Mouse (Mus musculus): ENCODE data around the gene Dynlt1f. TPM values are rescaled to one million over a fixed set of nuclear protein-coding genes. Genes with fewer than 3 reads are reported as not detected.
A peak's percentile ranks its signal among the peaks of the same experiment; 100 is the strongest.
"Not testable (repeated sequence)": the region's sequence is repeated elsewhere in the genome, so short reads cannot be mapped to it uniquely, and the experiment has no call there.

Gene Dynlt1f
- polyA plus RNA-seq, 1 experiment, result 24.6 TPM

DNA sequence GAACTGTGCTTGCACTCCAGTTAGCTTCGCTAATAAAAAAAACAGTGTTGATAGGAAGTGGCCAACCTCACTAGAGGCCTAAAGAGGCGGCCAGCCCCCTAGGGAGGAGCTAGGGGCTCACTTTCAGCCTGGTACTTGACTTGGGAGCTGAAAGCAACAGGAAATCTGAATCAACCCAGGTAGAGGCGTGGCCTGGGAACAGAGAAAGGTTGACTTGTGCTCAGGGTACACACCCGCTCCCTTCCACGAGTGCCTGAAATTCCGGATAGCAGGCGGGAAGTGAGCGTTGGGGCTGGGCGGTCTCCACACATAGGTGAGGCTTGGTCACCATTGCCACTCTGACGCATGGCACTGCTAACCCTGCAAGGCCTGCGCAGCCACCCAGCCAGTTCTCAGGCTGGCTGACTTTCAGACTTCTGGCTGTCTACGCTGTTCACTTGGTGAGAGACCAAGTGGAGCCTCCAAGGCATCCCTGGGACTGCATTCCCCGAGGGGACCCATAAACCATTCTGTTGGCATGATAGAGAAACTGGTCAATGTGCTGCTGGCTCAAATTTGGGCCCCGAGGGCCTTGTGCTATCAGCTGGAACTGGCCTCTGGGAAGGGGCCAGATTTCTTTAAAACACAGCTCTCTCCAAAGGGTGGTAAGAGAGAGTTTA, 14.8 kb downstream of the Dynlt1f start:
- not testable (repeated sequence) for H3K27me3 ChIP-seq (ENCODE audit: control insufficient read depth, insufficient read depth, low read length); H3K4me3 ChIP-seq (replicated peaks; ENCODE audit: insufficient read depth, low read depth, low read length); H3K27ac ChIP-seq (ENCODE audit: insufficient read depth, low read length); H3K4me1 ChIP-seq (ENCODE audit: control insufficient read depth, insufficient read depth, low read length); DNase-seq
- 88% methylated on average over 14 of the region's 14 CpGs for WGBS

DNA sequence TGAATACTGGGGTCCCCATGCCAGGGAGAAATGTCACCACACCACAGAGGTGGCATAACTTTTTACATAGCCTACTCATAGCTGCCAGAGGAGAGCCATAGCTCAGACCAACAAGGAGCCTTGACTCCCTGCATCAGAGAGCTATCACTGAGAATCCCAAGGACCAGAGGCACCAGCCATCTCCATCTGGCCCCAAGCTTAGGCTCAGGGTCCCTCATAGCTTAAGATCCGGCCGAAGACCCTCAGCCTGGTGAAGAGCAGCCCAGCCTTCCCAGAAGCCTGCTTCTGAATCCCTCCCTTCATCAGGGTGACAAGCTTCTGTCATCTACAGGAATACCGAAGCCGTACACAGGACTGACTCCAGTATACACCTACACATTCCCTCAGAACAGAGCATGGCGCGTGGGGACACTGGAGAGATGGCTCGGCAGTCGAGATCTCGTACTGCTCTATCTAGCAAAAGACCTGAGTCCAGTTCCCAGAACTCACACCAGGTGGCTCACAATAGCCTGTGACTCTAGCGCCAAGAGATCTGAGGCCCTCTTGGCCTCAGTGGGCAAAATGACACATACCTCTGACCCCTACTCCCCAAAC, 15.6 kb downstream of the Dynlt1f start:
- not testable (repeated sequence) for H3K4me3 ChIP-seq (replicated peaks; ENCODE audit: insufficient read depth, low read depth, low read length); H3K4me1 ChIP-seq (ENCODE audit: control insufficient read depth, insufficient read depth, low read length); DNase-seq; H3K27me3 ChIP-seq (ENCODE audit: control insufficient read depth, insufficient read depth, low read length); H3K27ac ChIP-seq (ENCODE audit: insufficient read depth, low read length)
- WGBS, result 92% methylated on average over 10 of the region's 10 CpGs

DNA sequence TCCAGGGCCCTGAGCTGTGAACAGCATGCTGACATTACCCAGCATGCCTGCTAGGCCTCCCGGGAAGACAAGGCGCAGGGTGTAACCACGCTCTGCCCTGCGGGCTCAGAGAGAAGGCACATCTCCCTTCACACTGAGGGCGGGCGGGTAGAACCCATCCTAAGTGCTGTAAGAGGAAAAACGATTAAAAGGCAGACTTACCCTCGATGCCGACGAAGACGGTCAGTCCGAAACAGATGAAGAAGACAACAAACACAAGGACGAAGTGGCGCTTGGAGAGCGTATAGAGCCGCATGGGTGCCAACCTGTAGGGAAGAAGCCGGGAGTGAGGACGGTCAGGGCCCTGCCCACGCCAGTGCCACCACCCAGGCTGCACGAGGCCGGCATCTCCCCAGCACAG, 16.2 kb downstream of the Dynlt1f start:
- H3K27me3 ChIP-seq (ENCODE audit: control insufficient read depth, insufficient read depth, low read length); H3K4me3 ChIP-seq (replicated peaks; ENCODE audit: insufficient read depth, low read depth, low read length); DNase-seq; H3K4me1 ChIP-seq (ENCODE audit: control insufficient read depth, insufficient read depth, low read length); H3K27ac ChIP-seq (ENCODE audit: insufficient read depth, low read length): not testable (repeated sequence)
- 94% methylated on average over 18 of the region's 21 CpGs for WGBS

DNA sequence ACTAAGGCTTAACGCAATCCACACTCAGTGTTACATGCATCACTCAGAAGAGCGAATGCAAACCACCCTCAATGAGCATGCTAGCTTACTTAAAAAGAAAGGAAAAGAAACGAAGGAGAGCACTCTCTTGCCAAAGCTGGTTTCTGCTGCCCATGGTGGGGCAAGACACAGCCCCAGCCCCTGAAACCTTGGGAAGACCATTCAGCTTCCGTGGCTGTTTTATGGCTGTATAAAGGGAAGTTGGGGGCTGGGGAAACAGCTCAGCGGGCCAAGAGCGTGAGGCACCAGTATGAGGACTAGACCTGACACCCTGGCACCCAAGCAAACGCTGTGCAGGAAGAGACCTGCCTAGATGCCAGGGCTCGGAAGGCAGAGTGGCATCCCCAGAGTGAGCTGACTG, 17.3 kb downstream of the Dynlt1f start:
- 88% methylated on average over 8 of the region's 8 CpGs for WGBS
- not testable (repeated sequence) for DNase-seq

DNA sequence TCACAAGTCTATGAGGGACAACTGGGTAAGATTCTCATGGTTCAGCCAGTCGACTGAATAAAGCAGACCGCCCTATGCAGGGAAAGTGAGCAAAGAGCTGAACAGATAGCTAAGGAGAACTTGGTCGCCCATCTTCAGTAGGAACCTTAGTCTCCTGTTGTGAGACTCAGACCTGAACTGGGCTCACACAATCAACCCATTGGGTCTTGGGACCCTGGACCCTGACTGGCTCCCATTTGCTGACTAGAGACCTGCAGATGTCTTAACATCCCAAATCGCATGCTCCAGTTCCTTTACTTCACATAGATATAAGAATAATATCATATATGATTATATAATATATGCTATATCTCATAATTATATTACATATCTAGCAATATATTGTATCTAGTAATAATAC, 18.3 kb downstream of the Dynlt1f start:
- H3K4me1 ChIP-seq (ENCODE audit: control insufficient read depth, insufficient read depth, low read length); H3K4me3 ChIP-seq (replicated peaks; ENCODE audit: insufficient read depth, low read depth, low read length); H3K27me3 ChIP-seq (ENCODE audit: control insufficient read depth, insufficient read depth, low read length); DNase-seq; H3K27ac ChIP-seq (ENCODE audit: insufficient read depth, low read length): not testable (repeated sequence)
- 97% methylated on average over 4 of the region's 4 CpGs for WGBS

More for the DNA sequence above, 17.3 kb downstream of the Dynlt1f start:
- not testable (repeated sequence) for H3K4me3 ChIP-seq (replicated peaks; ENCODE audit: insufficient read depth, low read depth, low read length); H3K27ac ChIP-seq (ENCODE audit: insufficient read depth, low read length); H3K4me1 ChIP-seq (ENCODE audit: control insufficient read depth, insufficient read depth, low read length); H3K27me3 ChIP-seq (ENCODE audit: control insufficient read depth, insufficient read depth, low read length)

DNA sequence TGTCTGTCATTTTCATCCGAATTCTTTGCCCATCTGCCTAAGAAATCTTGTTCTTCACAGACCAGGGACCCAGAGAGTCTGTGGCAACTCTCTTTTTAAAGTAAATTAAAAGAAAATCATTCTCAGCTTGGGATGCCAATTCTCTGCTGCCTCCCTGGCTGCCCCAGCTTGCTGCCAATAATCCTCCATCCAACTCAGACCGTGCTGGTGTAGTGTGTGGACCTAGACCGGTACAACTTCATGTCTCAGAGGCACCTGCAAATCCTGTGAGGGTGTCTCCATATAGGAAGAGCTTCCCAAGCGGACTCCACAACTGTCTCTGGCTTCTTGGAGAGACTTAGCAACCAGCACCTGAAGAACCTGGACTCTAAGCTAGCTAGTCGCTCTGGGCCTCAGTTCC, 18.8 kb downstream of the Dynlt1f start:
- no peaks in the 10 kb centered on the region for H3K4me1 ChIP-seq (ENCODE audit: control insufficient read depth, insufficient read depth, low read length)
- TF ChIP-seq POLR2A (IDR thresholded peaks at IDR 0.05; ENCODE audit: borderline replicate concordance, insufficient read depth, low read length), result no peak
- TF ChIP-seq CTCF (IDR thresholded peaks at IDR 0.05; ENCODE audit: borderline replicate concordance, insufficient read depth, low read depth, low read length), result no peak
- no peak overlapping the region for H3K27ac ChIP-seq (ENCODE audit: insufficient read depth, low read length)
- 72% methylated on average over 5 of the region's 5 CpGs for WGBS
- DNase-seq, result no peak
- no peak overlapping the region for H3K4me3 ChIP-seq (replicated peaks; ENCODE audit: insufficient read depth, low read depth, low read length)
- H3K27me3 ChIP-seq (ENCODE audit: control insufficient read depth, insufficient read depth, low read length), result no peaks in the 10 kb centered on the region

DNA sequence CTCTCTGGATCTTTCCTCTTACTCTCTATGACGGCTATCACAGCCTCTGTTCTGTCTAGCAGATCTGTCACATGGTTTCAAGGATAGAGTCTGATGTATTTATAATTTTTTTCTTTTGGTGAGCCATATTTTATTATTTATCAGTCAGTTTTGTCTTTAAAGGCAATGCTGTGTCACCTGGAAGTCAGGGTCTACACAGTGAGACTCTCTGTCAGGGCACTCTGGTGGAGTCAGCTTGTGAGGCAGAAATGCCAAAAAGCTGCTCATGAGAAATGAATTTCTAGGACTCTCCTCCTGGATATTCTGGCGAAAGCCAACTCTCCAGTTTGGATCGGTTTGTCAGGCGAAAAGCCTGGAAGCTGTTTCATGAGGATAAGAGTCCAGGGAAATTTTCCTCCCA, 19.9 kb downstream of the Dynlt1f start:
- not testable (repeated sequence) for H3K4me1 ChIP-seq (ENCODE audit: control insufficient read depth, insufficient read depth, low read length); H3K27me3 ChIP-seq (ENCODE audit: control insufficient read depth, insufficient read depth, low read length); H3K27ac ChIP-seq (ENCODE audit: insufficient read depth, low read length); DNase-seq; H3K4me3 ChIP-seq (replicated peaks; ENCODE audit: insufficient read depth, low read depth, low read length)
- 56% methylated on average over 2 of the region's 4 CpGs for WGBS

DNA sequence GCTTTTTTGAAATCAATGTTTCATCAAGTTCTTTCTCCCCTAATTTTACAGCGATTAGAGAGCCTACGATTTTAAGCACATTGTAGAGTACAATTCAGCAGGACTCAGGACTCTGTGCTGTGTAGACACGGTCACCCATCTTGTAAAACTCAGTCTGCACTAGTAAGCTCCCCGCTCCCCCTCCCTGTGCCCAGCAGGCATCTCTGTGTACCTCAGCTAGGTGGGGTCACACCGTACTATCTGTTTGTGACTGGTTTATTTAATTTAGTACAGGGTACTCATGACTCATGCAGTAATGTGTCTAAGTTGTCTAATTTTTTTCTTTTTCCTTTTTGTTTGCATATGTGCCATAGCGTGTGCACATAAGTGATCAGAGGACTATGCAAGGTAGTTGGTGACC, 22.9 kb downstream of the Dynlt1f start:
- not testable (repeated sequence) for H3K27me3 ChIP-seq (ENCODE audit: control insufficient read depth, insufficient read depth, low read length); H3K27ac ChIP-seq (ENCODE audit: insufficient read depth, low read length); DNase-seq; H3K4me1 ChIP-seq (ENCODE audit: control insufficient read depth, insufficient read depth, low read length); H3K4me3 ChIP-seq (replicated peaks; ENCODE audit: insufficient read depth, low read depth, low read length)
- 92% methylated on average over 6 of the region's 6 CpGs for WGBS

DNA sequence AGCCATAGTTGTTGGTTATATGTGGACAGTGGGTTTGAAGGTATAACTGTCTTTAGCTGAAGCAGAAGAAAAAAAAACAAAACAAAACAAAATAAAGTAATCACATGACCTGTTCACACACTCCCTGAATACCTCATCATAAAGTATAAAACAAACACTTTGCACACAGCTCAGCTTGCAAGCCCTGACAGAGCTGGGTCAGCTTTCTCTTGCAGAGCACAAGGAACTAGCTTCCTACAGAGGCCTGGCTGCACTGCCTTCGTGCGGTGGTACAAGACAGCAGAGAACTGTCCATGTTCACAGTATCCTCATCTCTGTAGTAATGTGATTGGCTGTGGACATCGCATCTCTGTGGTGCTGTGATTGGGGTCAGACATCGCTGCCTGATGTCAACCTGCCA, 25.3 kb downstream of the Dynlt1f start:
- WGBS, result 85% methylated on average over 4 of the region's 4 CpGs
- H3K4me1 ChIP-seq (ENCODE audit: control insufficient read depth, insufficient read depth, low read length); H3K4me3 ChIP-seq (replicated peaks; ENCODE audit: insufficient read depth, low read depth, low read length); H3K27me3 ChIP-seq (ENCODE audit: control insufficient read depth, insufficient read depth, low read length); DNase-seq; H3K27ac ChIP-seq (ENCODE audit: insufficient read depth, low read length): not testable (repeated sequence)

DNA sequence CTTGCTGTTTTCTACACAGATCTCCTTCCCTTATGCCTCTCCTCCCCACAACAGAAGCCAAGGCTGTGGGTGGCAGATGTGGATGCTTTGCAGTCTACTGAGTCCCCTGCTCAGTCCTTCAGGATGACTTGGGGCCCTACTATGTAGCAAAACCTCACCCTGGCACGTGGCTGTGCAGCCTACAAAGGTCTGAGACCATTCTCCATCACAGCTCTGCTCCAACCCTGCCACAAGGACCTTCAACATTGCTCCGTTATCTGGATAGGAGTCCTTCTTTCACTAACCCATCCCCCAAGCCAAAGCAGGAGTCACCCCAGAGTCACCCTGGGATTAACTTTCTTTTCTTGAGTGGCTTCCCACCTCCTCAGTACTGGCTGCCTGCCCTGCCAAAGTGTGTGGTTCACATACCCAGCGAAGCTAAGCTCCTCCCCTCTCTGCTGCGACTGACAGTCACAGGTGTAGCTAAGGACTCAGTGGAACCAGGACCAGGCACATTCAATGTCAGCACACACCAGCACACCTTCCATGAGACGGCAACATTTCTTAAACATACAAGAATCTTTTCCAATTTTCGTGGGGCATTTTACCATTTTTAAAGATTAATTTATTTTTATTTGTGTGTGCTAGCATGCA, 30.7 kb downstream of the Dynlt1f start:
- not testable (repeated sequence) for DNase-seq; H3K27me3 ChIP-seq (ENCODE audit: control insufficient read depth, insufficient read depth, low read length); H3K4me1 ChIP-seq (ENCODE audit: control insufficient read depth, insufficient read depth, low read length); H3K27ac ChIP-seq (ENCODE audit: insufficient read depth, low read length); H3K4me3 ChIP-seq (replicated peaks; ENCODE audit: insufficient read depth, low read depth, low read length)
- 69% methylated on average over 1 of the region's 6 CpGs for WGBS

DNA sequence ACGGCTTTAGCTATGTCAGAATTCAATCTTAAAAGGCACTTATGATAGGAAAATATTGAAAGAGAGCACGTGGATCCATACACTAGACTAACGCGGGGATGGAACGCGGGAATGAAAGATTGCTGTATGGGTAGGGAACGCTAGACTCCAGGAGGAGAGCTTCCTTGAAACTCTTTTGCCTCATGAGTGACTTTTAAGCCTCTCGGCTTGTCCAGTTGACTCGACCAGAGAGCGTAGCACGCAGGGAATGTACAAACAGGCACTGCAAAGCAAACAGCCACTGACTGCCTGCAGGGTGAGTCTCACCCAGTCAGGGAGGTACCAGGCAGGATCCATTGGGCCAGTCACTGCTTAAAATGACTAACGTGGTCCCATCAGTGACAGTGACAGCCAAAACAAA, 33.7 kb downstream of the Dynlt1f start:
- H3K4me1 ChIP-seq (ENCODE audit: control insufficient read depth, insufficient read depth, low read length); DNase-seq; H3K27me3 ChIP-seq (ENCODE audit: control insufficient read depth, insufficient read depth, low read length); H3K27ac ChIP-seq (ENCODE audit: insufficient read depth, low read length); H3K4me3 ChIP-seq (replicated peaks; ENCODE audit: insufficient read depth, low read depth, low read length): not testable (repeated sequence)
- WGBS, result 91% methylated on average over 11 of the region's 12 CpGs

DNA sequence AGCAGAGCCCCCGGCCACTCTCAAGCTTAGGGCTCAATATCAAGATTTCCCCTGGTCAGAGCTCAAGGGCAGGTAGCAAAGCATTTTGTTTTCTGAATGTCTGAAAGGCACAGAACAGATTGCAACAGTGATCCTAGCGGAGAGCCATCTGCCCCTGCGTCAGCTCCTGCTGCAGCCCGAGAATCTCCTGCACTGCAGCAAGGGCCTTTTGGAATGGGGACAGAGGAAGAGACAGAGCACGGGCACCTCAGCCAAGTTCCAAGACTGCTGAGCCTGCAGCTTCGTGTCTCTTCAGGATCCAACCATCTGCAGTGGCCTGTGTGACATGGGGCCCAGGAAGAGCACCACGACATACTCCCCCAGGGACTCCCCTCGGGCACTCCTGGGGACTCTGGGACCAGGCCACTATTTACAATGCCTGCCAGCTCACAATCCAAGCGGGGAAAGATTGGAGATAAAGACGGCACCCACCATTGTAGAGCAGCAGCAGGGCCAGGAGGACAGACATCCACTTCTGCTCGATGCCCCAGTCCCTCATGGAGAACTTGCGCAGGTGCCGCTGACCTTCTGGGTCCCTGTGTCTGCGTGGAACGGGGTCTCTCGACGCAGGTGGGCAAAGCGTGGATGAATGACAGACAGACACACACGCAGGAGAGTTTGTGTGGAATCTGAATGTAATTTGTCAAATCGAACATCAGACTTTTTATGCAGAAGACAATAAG, 34.8 kb downstream of the Dynlt1f start:
- not testable (repeated sequence) for H3K4me1 ChIP-seq (ENCODE audit: control insufficient read depth, insufficient read depth, low read length); H3K27me3 ChIP-seq (ENCODE audit: control insufficient read depth, insufficient read depth, low read length); H3K4me3 ChIP-seq (replicated peaks; ENCODE audit: insufficient read depth, low read depth, low read length)
- WGBS, result 41% methylated on average over 18 of the region's 20 CpGs
- peak; percentile 63 to 77 for DNase-seq
- H3K27ac ChIP-seq (ENCODE audit: insufficient read depth, low read length), result peak overlapping the region; percentile 33
